Mouse (Mus musculus) small intestine, adult 2 months (tissue): Measurements from ENCODE around the gene Parp1.

Experiments used
- CTCF ChIP-seq: fragments of 200-500 bp; IDR thresholded peaks from 2 replicates; pipeline ENCODE4 v1.5.1; 2012; ENCODE audit warnings: low read depth, mild to moderate bottlenecking, control low read depth, inconsistent platforms, low read length, moderate library complexity, mixed read lengths; ENCODE audit not compliant: insufficient replicate concordance, insufficient read length; ENCODE audit errors: extremely low read depth
- POLR2A ChIP-seq: fragments of 200-500 bp; IDR thresholded peaks from 2 replicates; pipeline ENCODE4 v1.6.1; 2012; ENCODE audit warnings: low read depth, mild to moderate bottlenecking, control low read depth, inconsistent platforms, low read length, moderate library complexity

DNA sequence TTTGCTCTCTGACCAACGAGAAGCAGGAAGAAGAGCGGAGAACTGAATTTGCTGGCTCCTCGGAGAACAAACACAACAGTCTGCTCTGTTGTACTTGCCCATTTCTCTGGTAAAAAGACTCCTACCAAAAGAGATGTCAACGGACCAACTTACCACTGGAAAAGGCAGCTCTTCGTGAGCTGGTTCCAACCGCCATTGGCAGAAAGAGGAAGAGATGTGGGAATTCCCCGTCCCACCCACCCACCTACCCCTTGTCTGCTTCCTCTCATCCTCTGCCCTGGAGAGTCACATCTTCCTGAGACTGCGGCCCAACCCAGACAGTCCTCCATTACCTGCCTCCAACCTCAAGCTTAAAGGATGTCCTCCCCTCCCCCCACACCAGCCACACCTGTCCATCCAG is 49.2 kb upstream of the Parp1 start:
- TF ChIP-seq CTCF (no peak), POLR2A (no peak)
